8 mouse cellular contexts compared by ENCODE assay signal in the genomic region with DNA sequence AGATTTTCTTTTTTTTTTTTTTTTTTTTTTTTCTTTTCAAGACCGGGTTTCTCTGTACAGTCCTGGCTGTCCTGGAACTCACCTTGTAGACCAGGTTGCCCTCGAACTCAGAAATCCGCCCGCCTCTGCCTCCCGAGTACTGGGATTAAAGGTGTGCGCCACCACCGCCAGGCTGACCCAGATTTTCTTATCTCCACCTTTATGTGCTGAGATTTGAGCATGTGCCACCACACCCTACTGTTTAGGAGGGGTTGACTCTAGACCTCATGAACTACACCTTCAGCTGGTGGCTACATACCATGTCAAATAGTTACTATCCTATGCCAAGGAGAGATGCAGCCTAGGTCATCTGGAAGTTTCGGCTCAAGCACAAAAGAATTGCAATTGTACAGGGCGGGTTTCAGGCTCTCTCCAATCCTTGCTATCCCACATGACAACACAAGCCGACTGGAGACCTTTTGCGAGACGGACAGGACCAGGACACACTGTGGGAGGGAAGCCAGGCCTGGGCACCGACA. TPM values are rescaled to one million over a fixed set of nuclear protein-coding genes. Genes with fewer than 3 reads are reported as not detected.
A peak's percentile ranks its signal among the peaks of the same experiment; 100 is the strongest.
DNase-seq lines count a peak whose midpoint lies in the region; ATAC-seq and TF ChIP-seq lines count a peak whose summit lies in the region.

No protein-coding gene starts in this region.

- 0 out of 2 replicates have a peak, but pooled peaks have one; percentile 32 for ATAC-seq in cerebellum, adult (ENCODE audit: insufficient number of reproducible peaks, low FRiP score, low TSS enrichment)
- ATAC-seq in megakaryocyte, adult 5-6 weeks (ENCODE audit: poor library complexity, severe bottlenecking): no peak
- peak; percentile 11 for ATAC-seq in intestine, postnatal 0 days
- peak; percentile 39 for ATAC-seq in neural tube, embryonic 15.5 days (ENCODE audit: low FRiP score)

- no peaks in the 10 kb centered on the region for H3K27me3 ChIP-seq in megakaryocyte, embryonic 14.5 days (replicated peaks)
- no peaks in the 10 kb centered on the region for H3K27me3 ChIP-seq in intestine, postnatal 0 days (replicated peaks; ENCODE audit: control insufficient read depth, insufficient read depth, low read length)
- no peaks in the 10 kb centered on the region for H3K27me3 ChIP-seq in neural tube, embryonic 15.5 days (replicated peaks)

- peak overlapping the region; percentile 83 for H3K4me2 ChIP-seq in intestine, postnatal 0 days (replicated peaks; ENCODE audit: low read depth)
- H3K4me2 ChIP-seq in neural tube, embryonic 15.5 days: peak overlapping the region; percentile 95

- H3K27ac ChIP-seq in intestine, postnatal 0 days (ENCODE audit: low read depth, low read length): peak overlapping the region; percentile 80
- H3K27ac ChIP-seq in neural tube, embryonic 15.5 days (replicated peaks): peak overlapping the region; percentile 86

- no peak for TF ChIP-seq CTCF in intestine, postnatal 0 days (IDR thresholded peaks at IDR 0.05; ENCODE audit: low read depth)

- peaks cover 55% of the 10 kb centered on the region for H3K4me1 ChIP-seq in megakaryocyte, embryonic 14.5 days
- 0 out of 2 replicates have a peak, but pooled peaks cover 6% of the 10 kb centered on the region for H3K4me1 ChIP-seq in intestine, postnatal 0 days (replicated peaks; ENCODE audit: control insufficient read depth, insufficient read depth, low read length)
- H3K4me1 ChIP-seq in neural tube, embryonic 15.5 days: peaks cover 38% of the 10 kb centered on the region

- H3K36me3 ChIP-seq in megakaryocyte, embryonic 14.5 days (replicated peaks; ENCODE audit: low read length): peaks cover 70% of the 10 kb centered on the region
- H3K36me3 ChIP-seq in intestine, postnatal 0 days (ENCODE audit: control insufficient read depth, insufficient read depth): peaks cover 42% of the 10 kb centered on the region
- peaks cover 43% of the 10 kb centered on the region for H3K36me3 ChIP-seq in neural tube, embryonic 15.5 days

- no peaks in the 10 kb centered on the region for H3K9me3 ChIP-seq in megakaryocyte, embryonic 14.5 days
- H3K9me3 ChIP-seq in intestine, postnatal 0 days (ENCODE audit: control insufficient read depth): no peaks in the 10 kb centered on the region
- H3K9me3 ChIP-seq in neural tube, embryonic 15.5 days (replicated peaks): no peaks in the 10 kb centered on the region

- H3K9ac ChIP-seq in intestine, postnatal 0 days (ENCODE audit: low read depth, low read length): peak overlapping the region; percentile 59
- peak overlapping the region; percentile 69 for H3K9ac ChIP-seq in neural tube, embryonic 15.5 days (replicated peaks)

- DNase-seq in cerebellum, postnatal 4 days (ENCODE audit: low spot score in 2 of 2): no peak
- DNase-seq in frontal cortex, postnatal 10 days (ENCODE audit: low spot score in 2 of 2): no peak
- no peak for DNase-seq in urinary bladder, postnatal 4 days (ENCODE audit: low spot score in 2 of 2)

- 22% methylated on average over 13 of the region's 13 CpGs for WGBS in intestine, postnatal 0 days
- 45% methylated on average over 13 of the region's 13 CpGs for WGBS in neural tube, embryonic 15.5 days

- peak overlapping the region; percentile 94 for H3K4me3 ChIP-seq in megakaryocyte, embryonic 14.5 days (replicated peaks)
- peak overlapping the region; percentile 67 for H3K4me3 ChIP-seq in intestine, postnatal 0 days (ENCODE audit: low read depth, low read length)
- peak overlapping the region; percentile 61 for H3K4me3 ChIP-seq in neural tube, embryonic 15.5 days (replicated peaks)

RNA-seq across cellular contexts. Expression of a gene that starts 1.3 kb away (rescaled TPM):
- polyA plus RNA-seq in megakaryocyte, embryonic 14.5 days (2012; ENCODE audit: insufficient read depth, low replicate concordance): 60.3 and 115 TPM in 2 replicates
- total RNA-seq in megakaryocyte, adult 5-6 weeks (2015): 290 and 330 TPM in 2 replicates
- total RNA-seq in megakaryocyte, adult 5-6 weeks (2017): 148 and 149 TPM in 2 replicates
- 370 and 400 TPM in 2 replicates for polyA plus RNA-seq in intestine, postnatal 0 days (2015; fragmentation: Nextera tagmentation; extraction: Ambion mirVana)
- 101 and 107 TPM in 2 replicates for polyA plus RNA-seq in neural tube, embryonic 15.5 days (2015; fragmentation: Nextera tagmentation; extraction: Ambion mirVana)

RNA-seq across cellular contexts. Expression of a gene that starts 13.3 kb away (rescaled TPM):
- polyA plus RNA-seq in megakaryocyte, embryonic 14.5 days (2012; ENCODE audit: insufficient read depth, low replicate concordance): 38.9 and 400 TPM in 2 replicates
- 16.0 and 55.5 TPM in 2 replicates for total RNA-seq in megakaryocyte, adult 5-6 weeks (2015)
- total RNA-seq in megakaryocyte, adult 5-6 weeks (2017): not detected in 2 replicates
- 228 and 239 TPM in 2 replicates for polyA plus RNA-seq in intestine, postnatal 0 days (2015; fragmentation: Nextera tagmentation; extraction: Ambion mirVana)
- 377 and 385 TPM in 2 replicates for polyA plus RNA-seq in neural tube, embryonic 15.5 days (2015; fragmentation: Nextera tagmentation; extraction: Ambion mirVana)

RNA-seq across cellular contexts. Expression of a gene that starts 13.5 kb away (rescaled TPM):
- 9.5 and 87.1 TPM in 2 replicates for polyA plus RNA-seq in megakaryocyte, embryonic 14.5 days (2012; ENCODE audit: insufficient read depth, low replicate concordance)
- total RNA-seq in megakaryocyte, adult 5-6 weeks (2015): 53.5 and 71.1 TPM in 2 replicates
- total RNA-seq in megakaryocyte, adult 5-6 weeks (2017): 62.1 and 71.2 TPM in 2 replicates
- polyA plus RNA-seq in intestine, postnatal 0 days (2015; fragmentation: Nextera tagmentation; extraction: Ambion mirVana): 132 and 146 TPM in 2 replicates
- polyA plus RNA-seq in neural tube, embryonic 15.5 days (2015; fragmentation: Nextera tagmentation; extraction: Ambion mirVana): 321 and 363 TPM in 2 replicates

RNA-seq across cellular contexts. Expression of a gene that starts 41.1 kb away (rescaled TPM):
- 2.9 and 4.5 TPM in 2 replicates for polyA plus RNA-seq in megakaryocyte, embryonic 14.5 days (2012; ENCODE audit: insufficient read depth, low replicate concordance)
- total RNA-seq in megakaryocyte, adult 5-6 weeks (2015): 36.9 and 44.9 TPM in 2 replicates
- 65.2 and 73.2 TPM in 2 replicates for total RNA-seq in megakaryocyte, adult 5-6 weeks (2017)
- 64.1 and 72.3 TPM in 2 replicates for polyA plus RNA-seq in intestine, postnatal 0 days (2015; fragmentation: Nextera tagmentation; extraction: Ambion mirVana)
- 64.9 and 71.1 TPM in 2 replicates for polyA plus RNA-seq in neural tube, embryonic 15.5 days (2015; fragmentation: Nextera tagmentation; extraction: Ambion mirVana)
